Mouse (Mus musculus) heart, embryonic 16.5 days (tissue): ENCODE results near the gene Rnf144a. TPM values are rescaled to one million over a fixed set of nuclear protein-coding genes. Genes with fewer than 3 reads are reported as not detected.

Experiments
- ATAC-seq: fragments of 200-750 bp; cut with Nextera tagmentation; replicated peaks from 2 replicates; pipeline ENCODE4 v1.8.0; 2017; ENCODE audit warnings: moderate number of reproducible peaks; ENCODE audit not compliant: insufficient read depth, low FRiP score; ENCODE audit errors: extremely low read depth
- H3K27ac ChIP-seq: fragments of 300-500 bp; sonication (generic); 2 replicates; pipeline ENCODE4 v1.5.1; 2014; ENCODE audit warnings: mild to moderate bottlenecking, low read length, control low read depth, moderate library complexity
- H3K27me3 ChIP-seq: fragments of 300-500 bp; sonication (generic); 2 replicates; pipeline ENCODE4 v1.6.1; 2014; ENCODE audit warnings: low read length, mixed read lengths; ENCODE audit not compliant: control insufficient read depth, insufficient read depth
- H3K36me3 ChIP-seq: fragments of 300-500 bp; sonication (generic); 2 replicates; pipeline ENCODE4 v1.6.1; 2014; ENCODE audit not compliant: control insufficient read depth, insufficient read depth
- H3K4me1 ChIP-seq: fragments of 300-500 bp; sonication (generic); 2 replicates; pipeline ENCODE4 v1.6.1; 2014; ENCODE audit warnings: low read length, mixed read lengths; ENCODE audit not compliant: control insufficient read depth, insufficient read depth
- H3K4me2 ChIP-seq: fragments of 300-500 bp; sonication (generic); 2 replicates; pipeline ENCODE4 v1.6.1; 2014; ENCODE audit warnings: low read depth, mild to moderate bottlenecking, control low read depth, low read length
- H3K4me3 ChIP-seq: fragments of 300-500 bp; sonication (generic); 2 replicates; pipeline ENCODE4 v1.5.1; 2014; ENCODE audit warnings: mild to moderate bottlenecking, control low read depth, low read length
- H3K9ac ChIP-seq: fragments of 300-500 bp; sonication (generic); 2 replicates; pipeline ENCODE4 v1.6.1; 2014; ENCODE audit warnings: low read length, control low read depth
- H3K9me3 ChIP-seq: fragments of 300-500 bp; sonication (generic); replicated peaks from 2 replicates; pipeline ENCODE4 v1.6.1; 2016; ENCODE audit warnings: low read length; ENCODE audit not compliant: control insufficient read depth
- WGBS: fragments of 180-500 bp; shearing (Covaris S2); extraction: QIAGEN DNeasy Blood & Tissue Kit; methylation state at CpG from one replicate; pipeline ENCODE4 v1.1.7; 2014; 5-methylcytosine and 5-hydroxymethylcytosine counted together
- polyA plus RNA-seq: library from polyadenylated mRNA; unstranded; fragments of >200 nt; fragmentation: Nextera tagmentation; extraction: Ambion mirVana; gene quantifications from 2 replicates; pipeline ENCODE4 v1.2.1, GENCODE M21; 2015

Rnf144a gene
- polyA plus RNA-seq, 1 experiment from 2014 or later: 12.1 TPM

DNA sequence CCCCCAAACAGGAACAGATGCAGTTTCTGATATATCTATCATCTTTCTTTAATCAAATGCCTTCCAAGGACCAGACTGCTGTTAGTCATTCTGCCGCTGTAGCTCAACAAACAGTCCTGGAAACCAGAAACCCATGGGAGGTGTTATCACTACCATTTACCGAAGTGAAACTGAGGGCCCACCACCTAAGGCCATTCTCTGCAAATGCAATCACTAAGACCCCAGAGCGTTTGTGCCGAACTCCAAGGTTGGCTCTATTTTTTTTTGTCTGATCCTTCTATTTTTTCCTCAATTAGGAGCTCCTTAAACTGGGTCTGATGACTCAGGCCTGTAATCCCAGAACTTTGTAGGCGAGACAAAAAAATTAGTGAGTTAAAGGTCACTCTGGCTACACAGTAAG, 85.3 kb downstream of the Rnf144a start:
- H3K27me3 ChIP-seq: no peaks in the 10 kb centered on the region
- H3K9ac ChIP-seq: no peak overlapping the region
- ATAC-seq: no peak
- H3K4me2 ChIP-seq: no peak overlapping the region
- 72% methylated on average over 5 of the region's 5 CpGs for WGBS
- H3K27ac ChIP-seq: no peak overlapping the region
- no peaks in the 10 kb centered on the region for H3K36me3 ChIP-seq
- H3K4me1 ChIP-seq: peaks cover 3% of the 10 kb centered on the region; the same call in 1 of the 2 replicates
- H3K4me3 ChIP-seq: no peak overlapping the region
- H3K9me3 ChIP-seq: no peaks in the 10 kb centered on the region

DNA sequence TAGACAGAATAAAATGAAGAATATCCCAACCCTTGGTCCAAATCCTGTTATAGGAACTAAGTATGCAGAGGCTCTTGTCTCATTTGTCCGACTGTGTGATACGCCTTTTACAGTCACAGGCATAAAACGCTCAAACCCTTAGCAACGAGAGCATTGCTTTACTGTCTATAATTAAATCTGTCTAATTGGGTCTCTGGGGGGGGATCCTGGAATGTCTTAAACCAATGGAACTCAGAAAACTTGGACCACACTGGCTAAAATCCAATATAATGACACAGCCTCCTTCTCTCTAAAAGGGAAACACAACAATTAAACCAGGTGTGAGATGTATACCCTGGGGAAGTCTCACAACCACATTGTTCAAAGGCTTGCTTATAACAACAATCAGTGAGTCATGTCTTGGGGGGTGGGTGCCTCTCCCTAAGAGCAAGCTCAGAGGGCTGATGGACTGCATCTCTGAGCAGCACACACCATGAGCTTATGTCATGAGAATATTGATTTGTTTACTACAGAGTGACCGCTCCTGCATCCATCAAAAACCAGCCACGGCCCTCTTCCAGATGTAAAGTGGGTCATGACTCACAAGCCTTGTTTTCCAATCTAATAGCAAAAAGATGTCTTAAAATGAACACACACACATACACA, 85.9 kb downstream of the Rnf144a start:
- no peaks in the 10 kb centered on the region for H3K36me3 ChIP-seq
- no peak overlapping the region for H3K27ac ChIP-seq
- H3K4me2 ChIP-seq: no peak overlapping the region
- no peak for ATAC-seq
- H3K4me3 ChIP-seq: no peak overlapping the region
- no peak overlapping the region for H3K9ac ChIP-seq
- 86% methylated on average over 6 of the region's 6 CpGs for WGBS
- H3K4me1 ChIP-seq: peaks cover 3% of the 10 kb centered on the region; the same call in 1 of the 2 replicates
- no peaks in the 10 kb centered on the region for H3K9me3 ChIP-seq
- no peaks in the 10 kb centered on the region for H3K27me3 ChIP-seq

DNA sequence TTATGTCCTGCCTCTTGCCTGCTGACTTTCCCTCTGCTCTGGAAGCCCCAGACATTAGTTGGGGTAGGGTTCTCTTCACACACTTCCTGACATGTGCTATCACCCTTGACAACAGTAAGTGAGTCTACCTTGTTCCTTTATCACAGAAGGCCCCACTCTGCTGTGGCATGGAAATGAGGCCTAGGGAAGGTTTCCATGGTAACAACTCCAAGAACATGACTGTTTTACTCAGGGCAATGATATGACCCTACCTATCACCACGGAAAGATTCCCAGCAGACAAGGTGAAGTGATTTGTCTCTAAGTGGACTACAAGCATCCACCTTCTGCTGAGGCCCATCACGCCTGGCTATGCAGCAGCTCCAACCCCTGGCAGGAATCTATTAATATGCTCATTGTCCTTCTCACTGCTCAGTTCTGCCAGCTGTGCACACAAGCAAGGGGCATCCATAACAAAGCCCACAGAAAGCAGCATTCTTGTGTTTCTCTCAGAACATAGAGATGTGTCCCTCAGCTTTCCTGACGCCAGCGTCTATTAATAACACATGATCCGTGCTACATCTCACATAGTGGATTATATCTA, 91.2 kb downstream of the Rnf144a start:
- ATAC-seq: no peak
- no peak overlapping the region for H3K27ac ChIP-seq
- no peak overlapping the region for H3K4me3 ChIP-seq
- H3K9ac ChIP-seq: no peak overlapping the region
- peaks cover 7% of the 10 kb centered on the region; the same call in 1 of the 2 replicates for H3K36me3 ChIP-seq
- WGBS: 70% methylated on average over 5 of the region's 5 CpGs
- H3K27me3 ChIP-seq: no peaks in the 10 kb centered on the region
- no peaks in the 10 kb centered on the region for H3K9me3 ChIP-seq
- H3K4me1 ChIP-seq: no peaks in the 10 kb centered on the region
- no peak overlapping the region for H3K4me2 ChIP-seq

DNA sequence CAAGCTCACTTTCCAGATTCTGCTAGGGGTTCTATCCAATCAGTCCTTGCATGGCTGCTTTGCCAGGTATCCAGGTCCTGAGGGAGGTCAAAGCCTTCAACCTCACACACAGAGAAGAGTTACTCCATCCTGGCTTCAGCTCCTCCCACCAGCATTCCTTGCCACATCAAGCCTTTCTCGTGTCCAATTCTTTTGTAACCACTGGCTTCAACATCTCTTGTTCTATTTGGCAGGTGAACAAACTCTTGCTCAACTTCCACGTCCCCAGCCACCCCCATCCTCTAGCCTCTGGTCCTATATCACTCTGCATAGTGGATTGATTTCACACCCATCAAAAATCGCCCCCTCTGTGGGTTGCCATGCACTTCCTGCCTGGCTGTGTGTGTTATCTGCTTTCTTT, 98.8 kb downstream of the Rnf144a start:
- Histone ChIP-seq H3K27ac (no peak overlapping the region), H3K4me2 (no peak overlapping the region), H3K27me3 (no peaks in the 10 kb centered on the region), H3K4me1 (no peaks in the 10 kb centered on the region), H3K9ac (no peak overlapping the region), H3K9me3 (no peaks in the 10 kb centered on the region), H3K36me3 (peaks cover 9% of the 10 kb centered on the region), H3K4me3 (no peak overlapping the region)
- 61% methylated on average over 3 of the region's 3 CpGs for WGBS
- ATAC-seq: no peak

DNA sequence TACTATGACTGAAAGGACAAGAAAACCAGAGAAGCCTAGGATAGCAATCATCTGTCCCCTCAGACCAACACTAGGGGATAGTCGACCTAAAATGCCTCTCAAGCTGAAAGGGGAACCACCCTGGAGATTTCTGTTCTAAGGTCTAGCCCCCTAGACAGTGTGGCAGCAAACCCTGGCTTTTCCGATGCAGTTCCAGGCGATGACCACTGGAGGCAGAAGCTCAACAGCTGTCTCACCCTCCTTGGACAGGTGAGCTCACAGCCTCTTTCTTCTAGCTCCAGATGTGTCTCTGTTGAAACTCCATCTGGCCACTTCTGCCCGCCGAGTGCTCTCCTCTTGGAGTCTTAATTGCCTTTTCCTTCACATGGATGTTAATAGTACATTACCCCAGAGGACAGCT, 100.1 kb downstream of the Rnf144a start:
- Histone ChIP-seq H3K9ac (no peak overlapping the region), H3K4me3 (no peak overlapping the region), H3K36me3 (peaks cover 14% of the 10 kb centered on the region), H3K4me2 (no peak overlapping the region), H3K27ac (no peak overlapping the region), H3K27me3 (no peaks in the 10 kb centered on the region), H3K9me3 (no peaks in the 10 kb centered on the region), H3K4me1 (no peaks in the 10 kb centered on the region)
- 0 out of 2 replicates have a peak, but pooled peaks have one; percentile 45 for ATAC-seq
- WGBS: 32% methylated on average over 5 of the region's 5 CpGs

DNA sequence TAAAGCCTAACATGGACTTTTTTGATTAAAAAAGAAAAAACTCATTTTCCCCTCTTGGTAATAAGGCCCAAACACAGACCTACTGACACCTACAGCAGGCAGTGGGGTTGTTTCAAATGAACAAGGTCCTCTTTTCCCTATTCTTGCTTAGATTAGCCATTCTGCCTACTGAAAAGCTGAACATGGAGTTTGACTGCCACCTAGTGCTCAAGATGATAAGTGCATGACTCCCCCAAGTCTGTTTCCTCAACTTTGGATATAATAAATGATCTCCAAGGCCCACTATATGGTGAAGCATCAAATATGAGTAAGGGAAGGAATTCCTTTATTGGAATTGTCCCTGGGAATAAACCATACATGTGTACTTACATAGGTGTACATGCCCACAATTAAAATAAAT, 103.5 kb downstream of the Rnf144a start:
- Histone ChIP-seq H3K27me3 (no peaks in the 10 kb centered on the region), H3K9me3 (no peaks in the 10 kb centered on the region), H3K27ac (no peak overlapping the region), H3K4me3 (no peak overlapping the region), H3K4me2 (no peak overlapping the region), H3K36me3 (peaks cover 7% of the 10 kb centered on the region; the same call in 1 of the 2 replicates), H3K9ac (no peak overlapping the region), H3K4me1 (no peaks in the 10 kb centered on the region)
- no peak for ATAC-seq

DNA sequence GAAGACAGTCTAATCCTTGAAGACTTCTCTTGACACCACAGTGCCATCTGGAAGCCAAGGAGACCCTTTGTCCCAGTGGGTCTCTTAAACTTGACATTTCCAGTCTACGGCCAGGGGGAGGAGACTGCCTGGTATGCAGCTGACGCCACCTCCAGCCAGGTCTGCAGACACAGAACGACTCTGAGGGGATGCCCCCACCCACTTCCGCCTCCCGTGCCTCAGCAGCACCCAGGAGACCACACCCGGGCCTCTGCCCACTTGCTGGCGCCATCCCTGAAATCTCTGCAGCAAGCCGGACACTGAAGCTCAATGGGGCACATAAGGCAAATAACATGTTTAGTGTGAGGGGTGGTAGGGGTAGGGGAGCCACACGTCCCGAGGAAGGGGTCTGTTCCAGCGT, 104.8 kb downstream of the Rnf144a start:
- no peaks in the 10 kb centered on the region for H3K4me1 ChIP-seq
- no peak for ATAC-seq
- H3K9me3 ChIP-seq: no peaks in the 10 kb centered on the region
- H3K4me2 ChIP-seq: no peak overlapping the region
- H3K27ac ChIP-seq: no peak overlapping the region
- 76% methylated on average over 11 of the region's 11 CpGs for WGBS
- no peaks in the 10 kb centered on the region for H3K27me3 ChIP-seq
- no peak overlapping the region for H3K4me3 ChIP-seq
- H3K36me3 ChIP-seq: peaks cover 7% of the 10 kb centered on the region; the same call in 1 of the 2 replicates
- no peak overlapping the region for H3K9ac ChIP-seq

DNA sequence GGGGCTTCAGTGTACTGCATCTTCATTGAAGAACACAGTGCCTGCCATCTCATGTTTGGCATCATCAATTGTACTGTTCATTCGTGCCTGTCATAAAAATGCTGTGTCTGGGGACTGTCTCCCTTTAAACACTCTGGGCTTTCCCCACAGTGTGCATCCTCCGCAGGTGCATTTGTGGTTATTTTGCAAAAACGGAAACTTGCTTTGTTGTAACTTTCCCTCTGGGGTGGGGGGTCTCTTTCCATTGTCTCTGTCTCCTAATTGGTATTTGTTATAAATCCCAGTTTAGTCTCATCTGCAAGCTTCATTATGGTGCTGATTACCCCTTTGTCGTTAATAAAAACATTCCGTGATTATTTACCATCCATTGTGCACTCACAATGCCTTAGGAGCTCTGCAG, 112.2 kb downstream of the Rnf144a start:
- H3K9me3 ChIP-seq: no peaks in the 10 kb centered on the region
- peaks cover 4% of the 10 kb centered on the region for H3K4me1 ChIP-seq
- ATAC-seq: 0 out of 2 replicates have a peak, but pooled peaks have one; percentile 14
- no peaks in the 10 kb centered on the region for H3K27me3 ChIP-seq
- H3K4me3 ChIP-seq: no peak overlapping the region
- no peak overlapping the region for H3K27ac ChIP-seq
- no peak overlapping the region for H3K4me2 ChIP-seq
- no peaks in the 10 kb centered on the region for H3K36me3 ChIP-seq
- no peak overlapping the region for H3K9ac ChIP-seq
- WGBS: 73% methylated on average over 5 of the region's 5 CpGs

DNA sequence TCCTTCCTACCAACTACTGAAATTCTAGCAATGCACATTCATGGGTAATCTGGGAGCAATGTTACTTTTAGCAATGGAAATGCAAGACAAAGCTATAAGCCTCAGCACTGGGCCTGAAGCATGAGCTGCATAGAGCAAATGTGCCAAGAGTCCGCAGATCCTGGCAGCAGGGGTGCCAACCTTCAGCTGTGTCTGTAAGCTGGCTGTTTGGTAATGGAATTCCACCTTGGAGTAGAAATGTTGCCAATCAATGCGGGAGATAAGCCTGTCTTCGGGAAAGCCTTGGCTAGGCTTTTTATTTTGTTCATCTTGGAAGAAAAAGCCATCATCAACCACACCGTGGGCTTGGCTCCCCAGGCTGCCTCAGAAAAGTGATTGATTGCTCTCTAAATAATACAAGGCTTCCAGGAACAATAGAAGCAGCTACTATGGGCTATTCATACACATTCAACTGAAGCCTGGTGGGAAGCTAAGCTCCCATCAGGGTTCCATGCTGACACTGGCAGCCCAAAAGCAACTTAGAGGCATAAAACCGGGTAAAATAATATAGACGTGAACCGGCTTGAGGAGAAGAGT, 115.5 kb downstream of the Rnf144a start:
- no peak overlapping the region for H3K9ac ChIP-seq
- no peak overlapping the region for H3K4me2 ChIP-seq
- no peak for ATAC-seq
- H3K4me3 ChIP-seq: no peak overlapping the region
- no peaks in the 10 kb centered on the region for H3K27me3 ChIP-seq
- H3K36me3 ChIP-seq: no peaks in the 10 kb centered on the region
- H3K4me1 ChIP-seq: peaks cover 4% of the 10 kb centered on the region
- 75% methylated on average over 7 of the region's 7 CpGs for WGBS
- no peaks in the 10 kb centered on the region for H3K9me3 ChIP-seq
- no peak overlapping the region for H3K27ac ChIP-seq
